Mouse (Mus musculus): ENCODE measurements around the gene Asna1. TPM values are rescaled to one million over a fixed set of nuclear protein-coding genes. Genes with fewer than 3 reads are reported as not detected.

Asna1 gene
- polyA plus RNA-seq, 1 experiment from 2014 or later: 116 TPM

GRCm38 (mm10) chr8:85036381-85036717 lies 11.3 kb upstream of the Asna1 start:
- Histone ChIP-seq H3K9ac (ENCODE audit: low read depth, low read length) (peak overlapping the region; percentile 69), H3K27ac (peak overlapping the region; percentile 92), H3K36me3 (ENCODE audit: insufficient read depth, low read length) (peaks cover 18% of the 10 kb centered on the region), H3K4me3 (replicated peaks; ENCODE audit: low read depth, low read length) (peak overlapping the region; percentile 85), H3K4me1 (replicated peaks; ENCODE audit: insufficient read depth, low read length) (peaks cover 13% of the 10 kb centered on the region), H3K9me3 (replicated peaks; ENCODE audit: low read length) (no peaks in the 10 kb centered on the region), H3K4me2 (ENCODE audit: low read length) (peak overlapping the region; percentile 91), H3K27me3 (ENCODE audit: insufficient read depth, low read length) (no peaks in the 10 kb centered on the region)
- DNase-seq (ENCODE audit: low spot score): no peak
- no peak for TF ChIP-seq CTCF (IDR thresholded peaks at IDR 0.05; ENCODE audit: low read depth)
- WGBS: under 1% methylated on average over 9 of the region's 9 CpGs
- ATAC-seq (replicated peaks; ENCODE audit: low FRiP score, low read depth): peak; percentile 11

DNA sequence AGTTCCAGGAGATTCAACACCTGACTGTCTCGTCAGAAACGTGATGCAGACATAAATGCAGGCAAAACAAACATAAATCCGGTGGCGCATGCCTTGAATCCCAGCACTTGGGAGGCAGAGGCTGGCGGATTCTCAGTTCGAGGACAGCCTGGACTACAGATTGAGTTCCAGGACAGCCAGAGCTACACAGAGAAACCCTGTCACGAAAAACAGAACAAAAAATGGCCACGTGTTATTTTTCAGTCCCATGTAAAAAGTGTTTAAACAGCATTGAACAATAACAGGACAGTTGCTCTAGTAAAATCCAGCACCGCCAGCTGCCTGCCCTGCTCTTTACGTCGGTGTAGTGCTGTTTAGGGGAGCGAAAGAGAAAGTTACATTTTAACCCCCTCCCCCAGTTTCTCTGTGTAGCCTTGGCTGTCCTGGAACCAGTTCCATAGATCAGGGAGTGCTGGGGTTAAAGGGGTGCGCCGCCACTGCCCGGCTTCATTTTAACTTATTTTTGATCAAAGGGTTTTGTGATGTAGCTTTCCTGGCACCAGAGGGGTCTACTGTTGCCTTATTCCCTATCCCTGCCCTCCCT lies 10.7 kb upstream of the Asna1 start:
- DNase-seq (ENCODE audit: low spot score) (peak; percentile 47), ATAC-seq (replicated peaks; ENCODE audit: low FRiP score, low read depth) (0 out of 2 replicates have a peak, but pooled peaks have one; percentile 0)
- Histone ChIP-seq H3K4me1 (replicated peaks; ENCODE audit: insufficient read depth, low read length) (peaks cover 13% of the 10 kb centered on the region), H3K27ac (peak overlapping the region; percentile 92), H3K4me2 (ENCODE audit: low read length) (peak overlapping the region; percentile 91), H3K36me3 (ENCODE audit: insufficient read depth, low read length) (peaks cover 20% of the 10 kb centered on the region), H3K9me3 (replicated peaks; ENCODE audit: low read length) (no peaks in the 10 kb centered on the region), H3K4me3 (replicated peaks; ENCODE audit: low read depth, low read length) (peak overlapping the region; percentile 85), H3K27me3 (ENCODE audit: insufficient read depth, low read length) (no peaks in the 10 kb centered on the region), H3K9ac (ENCODE audit: low read depth, low read length) (peak overlapping the region; percentile 69)
- TF ChIP-seq CTCF (IDR thresholded peaks at IDR 0.05; ENCODE audit: low read depth): no peak
- 2% methylated on average over 15 of the region's 15 CpGs for WGBS

DNA sequence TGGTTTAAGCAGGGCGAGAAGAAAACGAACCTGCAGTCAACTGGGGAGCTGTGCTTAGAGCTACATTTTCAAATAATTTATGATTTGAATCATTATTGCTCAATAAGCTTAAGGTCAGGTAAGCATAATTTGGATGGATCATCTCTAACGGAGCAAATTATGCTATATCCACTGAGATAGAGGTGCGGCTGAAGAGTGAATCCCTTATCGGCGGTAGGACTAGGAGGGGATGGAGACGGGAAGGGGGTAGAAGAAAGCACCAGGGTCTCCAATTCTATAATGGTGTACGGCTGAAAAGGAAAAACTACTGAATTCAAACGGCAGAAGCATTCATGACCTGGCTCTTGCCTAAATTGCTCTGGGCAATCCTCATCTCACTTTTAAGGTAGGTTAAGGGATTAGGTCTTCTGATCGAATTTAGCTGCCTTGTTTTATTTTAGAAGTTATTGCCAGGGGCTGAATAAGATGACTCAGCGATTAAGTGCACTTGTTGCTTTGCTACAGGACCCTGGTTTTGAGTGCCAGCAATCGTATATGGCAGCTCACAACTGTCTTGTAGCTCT lies 10.2 kb upstream of the Asna1 start:
- Histone ChIP-seq H3K36me3 (ENCODE audit: insufficient read depth, low read length) (peaks cover 19% of the 10 kb centered on the region), H3K9ac (ENCODE audit: low read depth, low read length) (peak overlapping the region; percentile 69), H3K27ac (peak overlapping the region; percentile 92), H3K4me3 (replicated peaks; ENCODE audit: low read depth, low read length) (peak overlapping the region; percentile 85), H3K9me3 (replicated peaks; ENCODE audit: low read length) (no peaks in the 10 kb centered on the region), H3K4me2 (ENCODE audit: low read length) (peak overlapping the region; percentile 91), H3K4me1 (replicated peaks; ENCODE audit: insufficient read depth, low read length) (peaks cover 13% of the 10 kb centered on the region), H3K27me3 (ENCODE audit: insufficient read depth, low read length) (no peaks in the 10 kb centered on the region)
- ATAC-seq (replicated peaks; ENCODE audit: low FRiP score, low read depth) (no peak), DNase-seq (ENCODE audit: low spot score) (peak; percentile 18)
- no peak for TF ChIP-seq CTCF (IDR thresholded peaks at IDR 0.05; ENCODE audit: low read depth)
- WGBS: 7% methylated on average over 12 of the region's 12 CpGs

DNA sequence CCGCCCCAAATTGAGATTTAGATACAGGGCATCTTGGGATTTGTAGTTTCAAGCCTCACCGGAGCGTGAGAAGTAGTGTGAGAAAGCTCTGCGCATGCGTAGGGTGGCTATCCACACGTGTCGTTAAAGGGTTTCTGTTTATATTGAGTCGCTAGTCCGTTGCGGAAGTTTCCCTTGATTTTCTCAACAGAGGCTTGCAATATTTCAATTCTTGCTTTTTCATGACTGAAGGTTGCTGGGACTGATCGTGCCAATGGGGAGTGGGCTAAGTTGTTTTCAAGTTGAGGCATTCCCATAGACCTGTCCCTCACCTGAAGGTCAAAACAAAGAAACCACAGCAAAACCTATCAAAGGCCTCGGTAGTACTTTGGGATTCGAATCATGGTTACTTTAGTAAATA lies 9.7 kb upstream of the Asna1 start:
- peak overlapping the region; percentile 85 for H3K4me3 ChIP-seq (replicated peaks; ENCODE audit: low read depth, low read length)
- no peaks in the 10 kb centered on the region for H3K27me3 ChIP-seq (ENCODE audit: insufficient read depth, low read length)
- H3K4me2 ChIP-seq (ENCODE audit: low read length): peak overlapping the region; percentile 91
- no peak overlapping the region for H3K27ac ChIP-seq
- WGBS: 4% methylated on average over 13 of the region's 13 CpGs
- peaks cover 13% of the 10 kb centered on the region for H3K4me1 ChIP-seq (replicated peaks; ENCODE audit: insufficient read depth, low read length)
- H3K36me3 ChIP-seq (ENCODE audit: insufficient read depth, low read length): peaks cover 24% of the 10 kb centered on the region
- no peaks in the 10 kb centered on the region for H3K9me3 ChIP-seq (replicated peaks; ENCODE audit: low read length)
- DNase-seq (ENCODE audit: low spot score) (peak; percentile 95), ATAC-seq (replicated peaks; ENCODE audit: low FRiP score, low read depth) (no peak)
- no peak for TF ChIP-seq CTCF (IDR thresholded peaks at IDR 0.05; ENCODE audit: low read depth)
- H3K9ac ChIP-seq (ENCODE audit: low read depth, low read length): peak overlapping the region; percentile 69; the same call in 1 of the 2 replicates

GRCm38 (mm10) chr8:85033867-85034266 lies 8.8 kb upstream of the Asna1 start:
- 68% methylated on average over 1 of the region's 1 CpGs for WGBS
- no peak for TF ChIP-seq CTCF (IDR thresholded peaks at IDR 0.05; ENCODE audit: low read depth)
- ATAC-seq (replicated peaks; ENCODE audit: low FRiP score, low read depth) (no peak), DNase-seq (ENCODE audit: low spot score) (no peak)
- no peaks in the 10 kb centered on the region for H3K27me3 ChIP-seq (ENCODE audit: insufficient read depth, low read length)
- H3K4me3 ChIP-seq (replicated peaks; ENCODE audit: low read depth, low read length): no peak overlapping the region
- peaks cover 26% of the 10 kb centered on the region for H3K36me3 ChIP-seq (ENCODE audit: insufficient read depth, low read length)
- H3K9ac ChIP-seq (ENCODE audit: low read depth, low read length): no peak overlapping the region
- H3K4me1 ChIP-seq (replicated peaks; ENCODE audit: insufficient read depth, low read length): peaks cover 12% of the 10 kb centered on the region
- no peak overlapping the region for H3K4me2 ChIP-seq (ENCODE audit: low read length)
- no peaks in the 10 kb centered on the region for H3K9me3 ChIP-seq (replicated peaks; ENCODE audit: low read length)
- H3K27ac ChIP-seq: no peak overlapping the region; the same call in 1 of the 2 replicates

DNA sequence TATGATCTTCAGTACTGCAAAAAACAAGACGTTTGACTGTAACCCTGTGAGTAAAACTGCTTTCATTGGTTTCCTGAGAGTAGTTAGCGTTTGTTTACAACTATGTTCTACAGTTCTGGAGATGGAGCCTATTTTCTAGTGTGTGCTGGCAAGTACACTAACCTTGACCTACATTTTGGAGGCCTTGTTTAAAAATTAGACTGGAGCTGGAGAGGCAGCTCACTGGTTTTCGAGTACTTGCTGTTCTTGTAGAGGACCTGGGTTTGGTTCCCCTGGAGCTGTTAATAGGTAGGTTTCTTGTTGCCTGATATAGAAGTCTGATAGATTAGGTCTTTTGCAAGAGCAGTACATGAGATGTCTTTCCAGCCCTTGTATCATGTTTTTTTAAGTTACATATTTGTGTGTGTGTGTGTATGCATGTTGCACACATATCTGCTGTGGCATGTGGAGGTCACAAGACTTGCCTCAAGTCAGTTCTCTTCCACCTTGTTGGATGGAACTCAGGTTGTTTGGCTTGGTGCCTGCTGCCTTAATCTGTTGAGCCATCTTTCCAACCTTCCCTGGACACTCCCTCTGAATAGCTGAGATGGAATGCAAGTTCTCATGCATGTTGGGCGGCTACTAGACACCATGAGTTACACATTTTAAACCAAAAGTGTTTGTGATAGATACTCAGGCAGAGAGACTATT lies 7.7 kb upstream of the Asna1 start:
- H3K9ac ChIP-seq (ENCODE audit: low read depth, low read length): no peak overlapping the region
- H3K36me3 ChIP-seq (ENCODE audit: insufficient read depth, low read length): peaks cover 26% of the 10 kb centered on the region
- H3K4me2 ChIP-seq (ENCODE audit: low read length): no peak overlapping the region
- DNase-seq (ENCODE audit: low spot score) (no peak), ATAC-seq (replicated peaks; ENCODE audit: low FRiP score, low read depth) (no peak)
- 80% methylated on average over 4 of the region's 4 CpGs for WGBS
- H3K4me1 ChIP-seq (replicated peaks; ENCODE audit: insufficient read depth, low read length): peaks cover 13% of the 10 kb centered on the region; the same call in 1 of the 2 replicates
- TF ChIP-seq CTCF (IDR thresholded peaks at IDR 0.05; ENCODE audit: low read depth): no peak
- H3K27me3 ChIP-seq (ENCODE audit: insufficient read depth, low read length): no peaks in the 10 kb centered on the region
- H3K9me3 ChIP-seq (replicated peaks; ENCODE audit: low read length): no peaks in the 10 kb centered on the region
- no peak overlapping the region for H3K4me3 ChIP-seq (replicated peaks; ENCODE audit: low read depth, low read length)
- peak overlapping the region; percentile 54; the same call in 1 of the 2 replicates for H3K27ac ChIP-seq
